Mouse (Mus musculus) midbrain, embryonic 14.5 days (tissue): ENCODE measurements around the gene Olfr1411. TPM values are rescaled to one million over a fixed set of nuclear protein-coding genes. Genes with fewer than 3 reads are reported as not detected.

Source experiments
- ATAC-seq: fragments of 200-750 bp; cut with Nextera tagmentation; 2 replicates; pipeline ENCODE4 v1.8.0; 2017; ENCODE audit warnings: moderate number of reproducible peaks, moderate library complexity; ENCODE audit not compliant: low FRiP score, low TSS enrichment
- DNase-seq: peaks from one replicate; pipeline ENCODE4 v3.0.0-alpha.2; 2015
- H3K27ac ChIP-seq: fragments of 300-500 bp; sonication (generic); replicated peaks from 2 replicates; pipeline ENCODE4 v1.5.1; 2014; ENCODE audit warnings: mild to moderate bottlenecking, low read depth, low read length, moderate library complexity
- H3K27me3 ChIP-seq: fragments of 300-500 bp; sonication (generic); 2 replicates; pipeline ENCODE4 v1.6.1; 2014; ENCODE audit warnings: low read length, control low read depth, mixed read lengths; ENCODE audit not compliant: control insufficient read depth, insufficient read depth
- H3K36me3 ChIP-seq: fragments of 300-500 bp; sonication (generic); 2 replicates; pipeline ENCODE4 v1.6.1; 2014; ENCODE audit warnings: low read length, control low read depth; ENCODE audit not compliant: control insufficient read depth, insufficient read depth
- H3K4me1 ChIP-seq: fragments of 300-500 bp; sonication (generic); 2 replicates; pipeline ENCODE4 v1.6.1; 2014; ENCODE audit warnings: mild to moderate bottlenecking, antibody characterized with exemption, low read length, control low read depth; ENCODE audit not compliant: control insufficient read depth, insufficient read depth
- H3K4me2 ChIP-seq: fragments of 300-500 bp; sonication (generic); 2 replicates; pipeline ENCODE4 v1.6.1; 2014; ENCODE audit warnings: mild to moderate bottlenecking, low read length, moderate library complexity
- H3K4me3 ChIP-seq: fragments of 300-500 bp; sonication (generic); replicated peaks from 2 replicates; pipeline ENCODE4 v1.5.1; 2014; ENCODE audit warnings: low read depth, low read length
- H3K9ac ChIP-seq: fragments of 300-500 bp; sonication (generic); replicated peaks from 2 replicates; pipeline ENCODE4 v1.6.1; 2014; ENCODE audit warnings: mild to moderate bottlenecking, low read length, moderate library complexity
- H3K9me3 ChIP-seq: fragments of 300-500 bp; sonication (generic); 2 replicates; pipeline ENCODE4 v1.6.1; 2016; ENCODE audit warnings: low read length, control low read depth, mixed read lengths; ENCODE audit not compliant: control insufficient read depth
- WGBS: fragments of 180-500 bp; shearing (Covaris S2); extraction: QIAGEN DNeasy Blood & Tissue Kit; methylation state at CpG from one replicate; pipeline ENCODE4 v1.1.7; 2014; 5-methylcytosine and 5-hydroxymethylcytosine counted together
- polyA plus RNA-seq: library from polyadenylated mRNA; unstranded; fragments of >200 nt; fragmentation: Nextera tagmentation; extraction: Ambion mirVana; gene quantifications from 2 replicates; pipeline ENCODE4 v1.2.1, GENCODE M21; 2014

Gene Olfr1411
- polyA plus RNA-seq, 1 experiment from 2014 or later: not detected

GRCm38 (mm10) chr1:92614516-92614915 is 20.3 kb downstream of the Olfr1411 start:
- Histone ChIP-seq H3K9me3 (no peaks in the 10 kb centered on the region), H3K27me3 (no peaks in the 10 kb centered on the region), H3K4me2 (no peak overlapping the region), H3K27ac (no peak overlapping the region), H3K4me3 (no peak overlapping the region), H3K9ac (no peak overlapping the region), H3K36me3 (no peaks in the 10 kb centered on the region), H3K4me1 (0 out of 2 replicates have a peak, but pooled peaks cover 8% of the 10 kb centered on the region)
- ATAC-seq: no peak
- DNase-seq: peak; percentile 76
- WGBS: 10% methylated on average over 1 of the region's 1 CpGs

DNA sequence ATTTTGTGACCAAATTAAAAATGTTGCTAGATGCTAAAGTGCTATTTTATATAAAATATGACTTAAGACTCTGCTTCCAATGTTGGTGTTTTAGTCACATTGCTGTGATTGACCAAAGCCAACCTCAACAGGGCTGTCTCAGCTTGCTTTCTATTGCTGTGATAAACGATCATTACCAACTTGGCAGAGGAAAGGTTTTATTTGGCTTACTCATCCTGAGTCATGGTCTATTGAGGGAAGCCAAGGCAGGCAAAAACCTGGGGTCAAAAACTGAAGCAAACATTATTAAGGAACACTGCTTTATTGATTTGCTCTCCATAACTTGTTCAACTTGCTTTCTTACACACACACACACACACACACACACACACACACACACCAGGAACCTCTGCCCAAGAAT is 21.8 kb downstream of the Olfr1411 start:
- 0 out of 2 replicates have a peak, but pooled peaks cover 8% of the 10 kb centered on the region for H3K4me1 ChIP-seq
- H3K4me2 ChIP-seq: no peak overlapping the region
- H3K9ac ChIP-seq: no peak overlapping the region
- no peak for DNase-seq
- H3K27me3 ChIP-seq: no peaks in the 10 kb centered on the region
- no peak for ATAC-seq
- H3K27ac ChIP-seq: no peak overlapping the region
- H3K9me3 ChIP-seq: no peaks in the 10 kb centered on the region
- H3K4me3 ChIP-seq: no peak overlapping the region
- H3K36me3 ChIP-seq: no peaks in the 10 kb centered on the region
- 85% methylated on average over 1 of the region's 1 CpGs for WGBS

GRCm38 (mm10) chr1:92617488-92617887 is 23.3 kb downstream of the Olfr1411 start, which contains the start of gene Olfr12:
Gene Olfr12, plus strand, starts transcription at chr1:92617788.
- Histone ChIP-seq H3K9ac (no peak within 1 kb of the TSS), H3K4me2 (no peak within 1 kb of the TSS), H3K27me3 (no peaks in the 10 kb centered on the region), H3K9me3 (no peaks in the 10 kb centered on the region), H3K4me3 (no peak within 1 kb of the TSS), H3K36me3 (no peaks in the 10 kb centered on the region), H3K27ac (no peak within 1 kb of the TSS), H3K4me1 (0 out of 2 replicates have a peak, but pooled peaks cover 8% of the 10 kb centered on the region)
- 46% methylated on average over 2 of the region's 2 CpGs for WGBS
- ATAC-seq: no peak
- peak; percentile 12 for DNase-seq

GRCm38 (mm10) chr1:92618360-92618759 is 24.1 kb downstream of the Olfr1411 start:
- H3K4me1 ChIP-seq: 0 out of 2 replicates have a peak, but pooled peaks cover 5% of the 10 kb centered on the region
- no peak overlapping the region for H3K4me3 ChIP-seq
- 70% methylated on average over 4 of the region's 4 CpGs for WGBS
- no peak overlapping the region for H3K9ac ChIP-seq
- H3K9me3 ChIP-seq: no peaks in the 10 kb centered on the region
- no peaks in the 10 kb centered on the region for H3K27me3 ChIP-seq
- no peak overlapping the region for H3K27ac ChIP-seq
- H3K36me3 ChIP-seq: no peaks in the 10 kb centered on the region
- no peak for ATAC-seq
- H3K4me2 ChIP-seq: no peak overlapping the region
- DNase-seq: no peak

DNA sequence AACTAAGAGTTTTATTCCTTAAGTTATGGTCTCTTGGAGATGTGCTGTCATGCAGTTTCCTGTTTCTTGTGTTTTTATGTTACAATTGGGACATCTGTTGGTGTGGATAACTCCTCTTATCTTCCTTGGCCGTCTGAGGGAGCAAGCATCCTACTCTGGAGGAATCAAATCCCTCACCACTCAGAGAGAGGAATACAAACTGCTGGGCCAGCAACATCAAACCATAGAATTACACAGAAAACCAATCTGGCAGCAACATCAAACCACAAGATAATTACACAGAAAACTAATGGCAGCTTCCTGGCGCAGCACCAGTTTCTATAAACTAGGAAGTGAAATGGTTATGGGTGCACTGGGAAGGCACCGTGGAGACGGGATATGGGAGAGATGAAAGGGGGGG is 34.0 kb downstream of the Olfr1411 start:
- Histone ChIP-seq H3K4me2 (no peak overlapping the region), H3K4me3 (no peak overlapping the region), H3K9me3 (no peaks in the 10 kb centered on the region), H3K9ac (no peak overlapping the region), H3K36me3 (no peaks in the 10 kb centered on the region), H3K27ac (no peak overlapping the region), H3K27me3 (no peaks in the 10 kb centered on the region), H3K4me1 (no peaks in the 10 kb centered on the region)
- ATAC-seq (no peak), DNase-seq (no peak)
- 76% methylated on average over 4 of the region's 4 CpGs for WGBS

GRCm38 (mm10) chr1:92632196-92632595 is 38.0 kb downstream of the Olfr1411 start:
- no peak overlapping the region for H3K4me2 ChIP-seq
- no peaks in the 10 kb centered on the region for H3K4me1 ChIP-seq
- H3K27ac ChIP-seq: no peak overlapping the region
- peaks cover 22% of the 10 kb centered on the region for H3K36me3 ChIP-seq
- H3K4me3 ChIP-seq: no peak overlapping the region
- H3K9me3 ChIP-seq: no peaks in the 10 kb centered on the region
- no peak for ATAC-seq
- 88% methylated on average over 5 of the region's 5 CpGs for WGBS
- no peaks in the 10 kb centered on the region for H3K27me3 ChIP-seq
- DNase-seq: no peak
- H3K9ac ChIP-seq: no peak overlapping the region

GRCm38 (mm10) chr1:92632948-92633347 is 38.7 kb downstream of the Olfr1411 start:
- H3K4me3 ChIP-seq: no peak overlapping the region
- no peaks in the 10 kb centered on the region for H3K9me3 ChIP-seq
- no peaks in the 10 kb centered on the region for H3K4me1 ChIP-seq
- ATAC-seq (no peak), DNase-seq (no peak)
- no peaks in the 10 kb centered on the region for H3K27me3 ChIP-seq
- H3K4me2 ChIP-seq: no peak overlapping the region
- 78% methylated on average over 6 of the region's 6 CpGs for WGBS
- H3K27ac ChIP-seq: no peak overlapping the region
- no peak overlapping the region for H3K9ac ChIP-seq
- peaks cover 27% of the 10 kb centered on the region for H3K36me3 ChIP-seq

- Histone ChIP-seq H3K4me3 (no peak overlapping the region), H3K9me3 (no peaks in the 10 kb centered on the region), H3K27ac (no peak overlapping the region), H3K4me1 (no peaks in the 10 kb centered on the region), H3K36me3 (peaks cover 30% of the 10 kb centered on the region), H3K4me2 (no peak overlapping the region), H3K9ac (no peak overlapping the region), H3K27me3 (no peaks in the 10 kb centered on the region)
- no peak for DNase-seq
- 88% methylated on average over 8 of the region's 8 CpGs for WGBS
- no peak for ATAC-seq
Observed at GRCm38 (mm10) chr1:92633726-92634125, 39.5 kb downstream of the Olfr1411 start.

DNA sequence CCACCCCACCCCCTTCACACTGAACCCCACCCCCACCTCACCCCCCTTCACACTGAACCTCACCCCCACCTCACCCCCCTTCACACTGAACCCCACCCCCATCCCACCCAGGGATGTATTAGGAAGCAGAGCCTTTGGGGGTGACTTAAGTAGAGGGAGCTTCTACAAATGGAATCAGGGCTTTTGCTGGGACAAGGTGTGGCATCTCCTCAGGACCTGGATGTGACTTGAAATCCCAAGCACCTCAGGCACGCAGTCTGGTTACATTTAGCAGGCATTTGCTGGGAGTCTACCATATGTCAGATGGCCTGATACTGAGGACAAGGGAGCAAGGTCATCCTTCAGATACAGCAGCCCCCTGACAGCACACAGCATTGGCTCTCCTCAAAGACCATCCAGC is 40.4 kb downstream of the Olfr1411 start:
- no peak for ATAC-seq
- Histone ChIP-seq H3K27ac (no peak overlapping the region), H3K9me3 (no peaks in the 10 kb centered on the region)

More for the DNA sequence above, 40.4 kb downstream of the Olfr1411 start:
- Histone ChIP-seq H3K4me1 (no peaks in the 10 kb centered on the region), H3K4me3 (no peak overlapping the region), H3K27me3 (no peaks in the 10 kb centered on the region), H3K36me3 (peaks cover 36% of the 10 kb centered on the region), H3K9ac (no peak overlapping the region), H3K4me2 (no peak overlapping the region)
- WGBS: 64% methylated on average over 1 of the region's 1 CpGs
- DNase-seq: no peak
